Mouse (Mus musculus) regulatory T cell (primary cell): ENCODE measurements around the gene Cdkal1.

ENCODE experiments used
- in situ Hi-C: fragments of 300-600 bp; cut with MboI, MseI; formaldehyde crosslinking; loops from one replicate; pipeline ENCODE4 v1.15.1; 2025; ENCODE audit warnings: high pct_unique_total_duplicates

Cdkal1 gene

DNA sequence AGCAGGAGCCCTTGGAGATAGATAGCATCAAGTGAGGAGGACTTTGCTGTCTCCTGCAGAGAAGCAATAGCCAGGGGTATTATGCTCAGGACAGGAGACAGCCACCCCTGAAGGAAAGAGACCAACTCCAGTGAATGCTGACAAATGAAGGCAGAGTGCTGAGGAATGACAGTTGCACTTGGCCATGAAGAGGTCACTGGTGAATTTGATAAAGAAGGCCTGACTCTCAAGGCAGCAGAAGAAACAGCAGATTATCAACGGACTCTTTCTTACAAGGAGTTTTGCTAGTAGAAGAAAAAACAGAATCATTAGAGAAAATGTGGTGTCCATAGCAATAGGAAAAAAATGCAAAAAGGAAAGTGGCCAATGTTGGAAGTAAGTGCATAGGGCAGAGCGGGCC lies 37.2 kb downstream of the Cdkal1 start:
- in situ Hi-C loops, result no loop called here

DNA sequence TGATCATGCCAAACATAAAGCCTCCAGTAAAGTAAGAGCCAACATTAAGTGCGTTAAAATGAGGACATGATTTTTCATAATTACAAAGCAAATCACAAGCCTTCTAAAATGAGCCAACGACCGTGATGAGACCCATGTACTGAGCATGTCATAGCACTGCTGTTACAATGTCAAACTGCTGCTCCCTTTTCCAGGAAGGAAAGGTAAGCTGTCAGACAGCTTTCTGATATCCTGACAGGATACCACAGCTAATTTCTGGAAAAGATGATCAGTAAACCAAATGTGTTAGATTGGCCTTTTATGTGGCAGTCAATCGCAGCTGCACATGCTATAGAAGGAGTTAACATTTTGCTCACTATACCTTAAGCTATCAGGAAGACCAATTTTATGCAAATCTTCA lies 44.7 kb downstream of the Cdkal1 start:
- in situ Hi-C loops, result no loop called here

DNA sequence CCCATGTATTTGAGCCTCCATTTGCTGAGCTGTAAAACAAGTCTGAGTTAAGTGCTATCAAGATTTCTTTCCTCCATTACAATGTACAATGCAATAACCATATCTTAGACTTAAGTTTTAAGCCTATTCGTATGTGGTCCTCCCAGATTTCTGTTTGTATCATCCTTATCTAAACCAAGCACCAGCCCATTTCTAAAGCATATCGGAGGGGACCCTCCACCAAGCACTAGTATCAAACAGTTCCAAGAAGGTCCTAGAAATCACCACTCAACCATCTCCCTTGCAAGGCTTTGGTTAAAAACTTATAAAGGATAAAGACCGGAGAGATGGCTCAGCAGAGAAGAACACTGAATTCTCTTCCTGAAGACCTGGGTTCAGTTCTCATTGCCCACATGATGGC lies 47.1 kb downstream of the Cdkal1 start:
- in situ Hi-C loops, result no loop called here

GRCm38 (mm10) chr13:29807930-29808329 lies 47.5 kb downstream of the Cdkal1 start:
- in situ Hi-C loops, result no loop called here

GRCm38 (mm10) chr13:29806871-29807270 lies 48.6 kb downstream of the Cdkal1 start:
- in situ Hi-C loops, result no loop called here

- in situ Hi-C loops, result no loop called here
Measured at GRCm38 (mm10) chr13:29805296-29805695, 50.2 kb downstream of the Cdkal1 start.

DNA sequence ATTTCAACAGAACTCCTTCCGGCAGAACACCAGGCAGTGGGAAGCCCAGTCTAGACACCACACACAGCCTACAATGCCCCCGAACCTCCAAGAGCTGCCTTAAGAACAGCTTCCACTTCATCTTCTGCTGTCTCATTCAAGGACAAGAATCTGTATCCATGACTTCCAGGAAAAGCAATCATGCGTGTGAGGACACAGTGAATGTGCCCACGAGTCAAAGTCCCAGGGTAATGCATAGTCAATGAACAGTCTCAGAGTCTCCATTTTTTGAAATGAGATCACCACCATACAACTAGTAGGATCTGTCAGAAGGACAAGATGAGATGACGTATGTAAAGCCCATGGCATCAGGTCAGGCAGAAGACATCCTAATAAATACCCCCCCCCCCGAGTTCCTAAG lies 51.4 kb downstream of the Cdkal1 start:
- in situ Hi-C loops, result no loop called here

DNA sequence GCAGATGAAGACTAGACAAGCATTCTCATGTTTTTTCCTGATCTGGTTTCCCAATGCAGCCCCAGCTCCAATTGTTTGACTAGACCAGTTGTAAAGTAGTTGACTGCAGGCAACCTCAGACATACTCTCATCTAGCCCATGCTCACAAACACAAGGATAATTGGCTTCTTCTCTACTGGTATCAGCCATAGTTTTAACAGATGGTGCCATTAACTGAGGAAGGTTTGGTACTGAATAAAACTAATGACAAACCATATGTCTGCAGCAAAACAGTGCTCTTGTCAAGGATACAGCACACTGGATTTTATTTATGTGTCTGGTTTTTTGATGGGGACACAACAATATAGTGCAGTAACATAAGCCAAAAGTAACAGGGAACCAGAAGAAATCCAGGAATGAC lies 52.8 kb downstream of the Cdkal1 start:
- in situ Hi-C loops, result no loop called here

- in situ Hi-C loops, result no loop called here
Measured at GRCm38 (mm10) chr13:29800078-29800477, 55.4 kb downstream of the Cdkal1 start.

GRCm38 (mm10) chr13:29792112-29792511 lies 63.4 kb downstream of the Cdkal1 start:
- in situ Hi-C loops, result no loop called here

DNA sequence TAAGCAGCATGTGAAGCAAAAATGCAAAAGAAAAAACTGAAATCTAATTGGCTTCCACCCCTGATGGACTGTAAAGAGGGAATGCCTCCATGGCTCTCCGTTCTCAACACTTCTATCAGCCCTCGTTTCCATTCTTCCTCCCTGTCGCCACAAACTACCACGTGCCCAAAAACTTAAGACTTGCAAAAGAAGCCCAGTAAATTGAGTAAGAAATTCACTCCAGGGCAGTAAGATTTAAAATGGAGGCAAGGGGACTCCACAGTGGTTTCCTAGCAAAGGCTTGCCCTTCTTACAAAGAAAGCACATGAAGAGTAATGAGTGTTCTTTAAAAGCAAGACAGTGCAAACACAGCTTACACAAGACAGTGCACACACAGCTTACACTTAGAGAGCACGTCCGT lies 64.0 kb downstream of the Cdkal1 start:
- in situ Hi-C loops, result no loop called here

- in situ Hi-C loops, result no loop called here
Measured at GRCm38 (mm10) chr13:29786984-29787383, 68.5 kb downstream of the Cdkal1 start.

GRCm38 (mm10) chr13:29784894-29785293 lies 70.6 kb downstream of the Cdkal1 start:
- in situ Hi-C loops, result no loop called here

DNA sequence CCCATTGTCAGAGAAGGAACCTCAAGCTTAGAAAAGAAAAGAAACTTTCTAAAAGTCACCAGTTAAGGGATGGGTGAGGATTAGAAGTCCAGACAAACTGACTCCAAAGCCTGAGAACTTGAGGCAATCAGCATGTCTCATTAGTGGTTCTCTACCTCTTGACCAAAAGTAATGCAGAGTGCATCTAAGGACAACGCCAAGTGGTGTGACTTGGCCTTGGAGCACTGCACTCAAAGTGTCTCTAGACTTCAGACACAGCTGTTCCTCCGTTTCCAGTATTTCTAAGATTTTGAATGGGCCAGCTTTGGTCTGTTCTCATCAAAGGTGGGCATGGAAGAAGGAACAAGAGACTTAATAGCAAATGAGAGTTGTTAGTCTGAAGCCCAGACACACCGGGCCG lies 74.1 kb downstream of the Cdkal1 start:
- in situ Hi-C loops, result no loop called here

- in situ Hi-C loops, result no loop called here
Measured at GRCm38 (mm10) chr13:29780713-29781112, 74.8 kb downstream of the Cdkal1 start.

GRCm38 (mm10) chr13:29779519-29779918 lies 76.0 kb downstream of the Cdkal1 start:
- in situ Hi-C loops, result no loop called here

- in situ Hi-C loops, result no loop called here
Measured at GRCm38 (mm10) chr13:29779116-29779515, 76.4 kb downstream of the Cdkal1 start.

DNA sequence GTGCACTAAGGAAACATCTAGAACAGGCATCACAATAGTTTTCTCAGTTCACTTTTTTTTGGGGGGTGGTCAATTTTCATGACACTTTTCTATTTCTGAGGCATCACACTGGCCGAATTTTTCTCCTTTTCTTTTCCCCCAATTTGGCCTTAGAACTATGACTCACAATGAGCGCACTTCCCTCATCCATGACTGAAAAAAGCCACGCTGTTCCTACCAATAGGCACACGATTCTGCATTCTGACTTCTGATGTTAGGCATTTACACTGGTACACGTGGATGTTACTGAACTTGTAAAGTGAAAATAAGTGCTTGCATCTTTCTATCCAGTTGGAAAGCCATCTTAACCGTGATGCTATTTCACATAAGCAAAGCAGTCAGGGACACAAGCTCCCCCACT lies 77.3 kb downstream of the Cdkal1 start:
- in situ Hi-C loops, result no loop called here

GRCm38 (mm10) chr13:29777225-29777624 lies 78.2 kb downstream of the Cdkal1 start:
- in situ Hi-C loops, result no loop called here

DNA sequence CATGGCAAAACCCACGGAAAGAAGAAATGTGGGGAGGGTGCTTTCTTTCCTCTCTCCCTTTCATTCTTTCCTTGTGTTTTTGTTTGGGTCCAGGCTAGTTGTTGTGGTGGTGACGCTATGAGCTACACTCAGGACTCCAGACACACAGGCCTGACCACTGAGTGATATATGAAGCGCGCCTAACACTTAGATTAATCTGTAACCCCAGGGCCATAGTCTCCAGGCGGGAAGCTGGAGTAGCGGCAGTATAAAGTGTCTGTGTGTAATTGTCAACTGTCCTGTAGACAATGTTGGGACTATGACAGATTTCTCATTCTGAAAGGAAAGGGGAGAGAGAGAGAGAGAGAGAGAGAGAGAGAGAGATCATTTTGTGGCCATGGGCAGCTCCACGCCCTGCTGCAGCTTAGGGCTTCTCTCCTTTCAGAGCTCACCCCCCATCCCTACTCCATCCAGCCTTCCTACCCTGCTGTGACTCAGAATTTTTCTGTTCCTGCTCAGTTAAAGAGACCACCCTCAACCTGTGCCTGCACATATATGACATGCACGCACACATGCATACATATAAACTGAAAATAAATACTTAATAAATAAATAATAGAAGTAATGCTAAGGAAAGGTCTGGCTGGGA lies 79.8 kb downstream of the Cdkal1 start:
- in situ Hi-C loops, result no loop called here

DNA sequence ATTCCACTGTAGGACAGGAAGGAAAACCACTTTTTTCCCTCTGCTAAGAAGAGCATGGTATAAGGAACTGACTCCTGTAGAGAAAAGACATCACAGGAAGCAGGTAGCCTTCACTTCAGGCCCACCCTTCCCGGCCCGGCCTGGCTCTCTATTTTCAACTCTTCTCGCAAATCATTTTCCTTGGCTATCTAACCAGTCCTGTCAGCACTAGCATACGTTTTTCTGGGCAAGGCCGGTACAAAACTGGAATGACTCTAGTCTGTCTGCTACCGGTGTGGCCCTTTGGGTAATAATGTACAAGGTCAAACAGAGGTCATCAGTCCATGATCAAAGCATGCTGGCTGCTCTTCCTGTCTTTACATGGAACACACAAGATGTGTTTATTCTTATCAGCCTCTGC lies 81.9 kb downstream of the Cdkal1 start:
- in situ Hi-C loops, result no loop called here

GRCm38 (mm10) chr13:29772970-29773369 lies 82.5 kb downstream of the Cdkal1 start:
- in situ Hi-C loops, result no loop called here

DNA sequence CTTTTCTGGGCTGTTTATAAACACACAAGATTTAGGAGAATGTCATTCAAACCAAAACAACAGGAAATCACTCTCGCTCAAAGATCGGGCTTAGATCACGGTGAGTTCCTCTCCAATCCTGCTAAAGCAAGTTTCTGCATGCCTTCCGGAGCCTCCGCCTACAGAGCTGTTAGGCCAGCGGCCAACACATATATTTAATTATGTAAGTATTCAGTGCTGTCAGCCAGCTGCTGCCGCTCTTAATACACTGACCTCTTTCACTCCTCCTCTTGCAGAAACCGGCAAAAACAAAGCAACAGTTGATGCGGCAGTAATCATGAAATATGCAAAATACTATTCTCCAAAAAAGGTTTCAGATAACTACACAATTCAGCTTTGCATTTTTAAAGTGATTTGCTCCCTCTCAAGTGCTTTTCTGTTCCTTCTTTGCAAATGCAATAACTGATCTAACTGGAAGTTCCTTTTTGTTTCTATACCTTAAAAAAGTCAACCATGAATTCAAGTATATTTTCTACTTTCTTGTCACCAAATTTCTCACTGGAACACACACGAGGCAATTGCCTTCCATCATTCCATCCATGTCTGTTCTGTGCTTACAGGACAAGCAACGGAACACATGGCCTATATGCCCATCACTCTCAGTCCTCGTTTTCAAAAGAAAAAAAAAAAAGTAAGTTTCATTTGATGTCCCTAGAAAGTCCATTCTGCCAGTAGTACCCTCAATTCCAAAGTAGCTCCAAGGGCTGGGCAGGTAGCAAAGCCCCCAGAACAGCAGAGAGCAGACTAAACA lies 85.6 kb downstream of the Cdkal1 start:
- in situ Hi-C loops, result no loop called here
